Mouse (Mus musculus) spleen, adult 18-20 months (tissue): ENCODE measurements around the gene Creb3l2.
"Not testable (repeated sequence)": the region's sequence is repeated elsewhere in the genome, so short reads cannot be mapped to it uniquely, and the experiment has no call there.

Source experiments
- DNase-seq, 2 experiments: peaks; one replicate each; pipeline ENCODE4 v3.0.0; 2022; ENCODE audit warnings: mixed read lengths in 2 of 2

The Creb3l2 gene

DNA sequence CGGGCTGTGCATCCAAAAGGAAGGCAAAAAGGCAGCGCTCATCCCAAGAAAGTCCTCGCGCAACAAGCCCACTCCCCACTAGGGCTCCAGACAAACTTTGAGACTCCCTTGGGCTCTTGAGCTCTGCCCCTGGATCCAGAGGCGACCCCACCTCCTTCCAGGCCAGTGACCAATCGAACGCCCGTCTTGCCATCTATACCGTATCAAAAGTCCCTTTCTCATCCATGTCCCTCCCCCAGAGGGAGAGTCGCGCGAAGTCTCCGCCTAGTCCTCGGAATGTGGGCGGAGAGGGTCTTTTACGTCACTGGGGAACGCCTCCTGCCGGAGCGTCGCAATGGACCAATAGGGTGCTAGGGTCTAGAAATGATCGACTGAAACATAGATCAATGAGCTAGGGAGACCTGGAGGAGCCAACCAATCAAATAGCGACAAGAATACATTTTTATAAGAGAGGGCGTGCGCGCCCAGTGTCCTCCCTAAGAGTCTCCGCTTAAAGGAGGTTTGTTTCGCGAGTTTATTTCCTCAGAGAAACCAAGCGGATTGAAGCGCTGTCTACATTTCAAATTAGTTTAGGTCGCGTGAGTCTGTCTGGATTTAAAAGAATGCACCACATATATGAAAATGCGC, at the start of gene Creb3l2:
Gene Creb3l2, minus strand, starts transcription at position 106 of the 627 bp plus-strand sequence.
- DNase-seq = peak; percentile 91 to 95

DNA sequence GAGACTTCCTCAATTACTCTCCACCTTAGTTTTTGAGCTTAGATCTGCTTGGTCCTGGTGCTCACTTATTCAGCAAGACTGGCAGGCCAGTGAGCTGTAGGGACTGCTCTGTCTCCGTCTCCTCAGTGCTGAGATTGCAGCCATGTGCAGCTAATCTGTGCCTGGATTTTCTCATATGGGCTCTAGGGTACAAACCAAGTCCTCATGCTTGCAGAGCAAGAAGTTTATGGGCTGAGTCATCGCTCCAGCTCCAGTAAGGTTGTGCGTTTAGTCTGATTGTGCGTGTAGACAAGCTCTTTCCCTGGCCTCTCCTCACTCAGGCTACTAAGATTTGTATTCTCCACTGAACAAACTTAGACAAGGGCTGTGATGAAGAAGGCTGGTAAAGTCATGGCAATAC, 44.6 kb upstream of the Creb3l2 start:
- DNase-seq = no peak

DNA sequence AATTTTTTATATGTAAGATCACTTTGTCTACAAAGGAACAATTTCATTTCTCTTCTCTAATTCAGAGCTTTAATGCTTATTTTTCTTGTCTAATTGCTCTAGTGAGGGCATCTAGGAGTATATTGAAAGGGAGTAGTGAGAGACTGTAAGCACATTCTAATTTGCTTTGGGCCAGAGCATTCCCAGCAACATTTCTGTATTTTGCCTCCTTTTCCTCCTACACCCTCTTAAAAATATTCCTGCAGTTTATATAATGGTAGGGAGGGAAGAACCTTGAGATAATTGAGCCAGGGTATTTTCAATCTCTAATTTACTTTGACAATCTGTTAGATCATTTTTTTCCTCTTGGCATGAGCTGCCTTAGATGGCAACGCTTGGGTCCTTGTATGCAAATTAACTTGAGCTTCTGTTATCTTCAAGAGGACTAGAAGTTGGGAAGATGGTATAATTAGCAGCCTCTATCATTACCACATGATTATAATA, 42.7 kb upstream of the Creb3l2 start:
- no peak for DNase-seq

DNA sequence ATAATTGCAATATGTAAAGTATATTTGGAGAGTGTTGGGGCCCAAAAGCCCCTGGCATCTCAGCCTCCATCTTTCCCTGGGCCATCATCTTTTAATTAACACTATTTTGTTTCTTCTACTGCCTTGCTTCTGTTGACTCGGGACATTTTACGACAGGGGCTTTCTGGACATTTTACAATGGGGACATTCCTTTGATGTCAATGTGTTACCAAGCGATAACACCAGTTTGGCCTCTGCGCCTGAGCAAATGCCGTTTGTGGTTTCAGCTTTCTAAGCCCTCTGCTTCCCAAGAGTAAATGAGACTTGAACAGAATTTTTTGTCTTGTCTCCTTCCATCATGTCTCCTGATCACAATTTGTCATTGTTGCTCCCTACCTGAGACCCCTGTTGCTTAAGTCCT, 41.3 kb upstream of the Creb3l2 start:
- no peak for DNase-seq

DNA sequence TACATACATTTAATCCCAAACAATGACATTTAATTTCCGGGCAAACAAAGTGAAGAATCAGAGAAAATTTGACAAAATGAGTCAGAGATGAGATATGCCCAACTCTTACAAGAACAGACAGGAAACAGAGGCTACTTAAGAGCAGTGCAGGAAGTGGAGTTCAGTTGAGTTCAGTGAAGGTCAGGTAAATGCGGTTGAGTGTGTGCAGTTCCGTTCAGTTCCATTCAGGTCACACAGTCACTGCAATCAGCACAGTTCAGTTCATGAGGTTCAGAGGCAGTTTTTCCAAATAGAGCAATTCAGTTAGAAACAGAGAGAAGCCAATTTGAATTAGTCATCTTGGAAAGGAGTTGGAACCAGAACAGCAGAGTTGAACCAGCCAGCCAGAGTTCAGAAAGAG, 39.2 kb upstream of the Creb3l2 start:
- DNase-seq = no peak

DNA sequence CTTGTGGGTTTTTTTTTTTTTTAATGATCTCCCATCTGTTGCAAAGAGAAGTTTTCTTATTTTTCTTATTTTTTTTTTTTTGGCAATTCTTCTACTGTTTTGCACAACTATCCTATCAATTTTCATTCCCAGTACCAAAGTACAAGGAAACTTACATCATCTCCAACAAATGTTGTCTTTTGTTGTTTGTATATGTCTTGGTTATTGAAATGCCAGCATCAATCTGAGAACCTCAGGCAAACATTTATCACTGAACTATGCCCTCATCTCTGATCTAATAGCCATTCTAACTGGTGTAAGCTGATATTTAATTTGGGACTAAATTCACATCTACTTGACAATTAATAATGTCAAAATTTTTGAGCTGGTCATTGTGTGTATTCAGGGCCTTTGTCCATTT, 38.1 kb upstream of the Creb3l2 start:
- DNase-seq = no peak

DNA sequence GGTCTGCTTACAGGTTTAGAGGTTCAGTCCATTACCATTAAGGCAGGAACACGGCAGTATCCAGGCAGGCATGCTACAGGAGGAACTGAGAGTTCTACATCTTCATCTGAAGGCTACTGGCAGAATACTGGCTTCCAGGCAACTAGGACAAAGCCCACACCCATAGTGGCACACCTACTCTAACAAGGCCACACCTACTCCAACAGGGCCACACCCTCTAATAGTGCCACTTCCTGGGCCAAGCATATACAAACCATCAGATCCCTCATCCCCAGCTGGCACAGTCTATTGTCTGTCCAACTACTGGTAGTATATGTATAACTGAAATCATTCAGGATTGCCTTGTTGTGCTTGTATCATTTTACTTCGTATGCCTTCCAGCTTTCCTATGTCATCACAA, 36.5 kb upstream of the Creb3l2 start:
- no peak for DNase-seq

DNA sequence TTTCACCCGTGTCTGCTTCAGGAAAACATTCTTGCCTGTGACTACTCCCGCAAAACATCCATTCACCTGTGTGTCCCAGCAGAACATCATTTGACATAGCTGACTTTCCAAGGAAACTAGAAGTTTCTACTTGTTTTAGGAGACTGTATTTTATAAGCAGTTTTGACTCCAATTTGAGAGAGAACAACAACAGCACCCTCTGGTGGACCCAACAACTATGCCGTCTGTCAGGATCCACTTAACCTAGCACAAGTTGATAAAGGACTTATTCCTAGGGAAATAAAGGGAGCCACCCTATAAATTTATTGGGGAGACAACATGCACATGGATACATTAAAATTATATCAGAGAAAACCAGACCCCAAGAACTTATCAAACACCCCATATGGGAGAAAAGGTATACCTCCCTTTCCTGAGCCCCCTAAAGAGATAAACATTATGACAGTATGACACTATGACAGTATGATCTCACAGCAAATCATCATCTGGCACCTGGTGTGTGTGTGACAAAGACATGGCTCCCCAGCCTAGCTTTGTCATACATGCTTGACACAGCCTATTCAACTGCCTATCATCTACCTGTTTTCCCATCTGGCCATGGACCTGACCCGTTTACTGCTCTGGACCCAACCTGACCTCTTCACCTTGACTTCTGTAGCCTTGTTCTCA, 31.9 kb upstream of the Creb3l2 start:
- peak in 1 of 2 experiments; percentile 9 for DNase-seq

DNA sequence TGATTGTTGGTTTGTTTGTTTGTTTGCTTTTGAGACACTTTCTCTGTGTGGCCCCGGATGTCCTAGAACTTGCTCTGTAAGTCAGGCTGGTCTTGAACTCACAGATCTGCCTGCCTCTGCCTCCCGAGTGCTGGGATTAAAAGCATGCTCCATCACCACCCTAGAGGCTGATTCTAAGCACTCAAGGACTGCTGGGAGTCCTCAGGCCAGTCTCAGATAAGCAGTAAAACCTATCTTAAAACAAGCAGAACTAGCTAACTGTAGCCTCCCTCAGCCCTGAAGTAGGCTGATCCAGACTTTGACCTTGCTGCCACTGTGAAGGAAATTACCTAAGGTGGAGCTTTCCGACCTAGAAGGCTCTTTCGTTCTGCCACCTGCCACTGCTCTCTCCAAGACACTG, 28.3 kb upstream of the Creb3l2 start:
- DNase-seq = no peak

DNA sequence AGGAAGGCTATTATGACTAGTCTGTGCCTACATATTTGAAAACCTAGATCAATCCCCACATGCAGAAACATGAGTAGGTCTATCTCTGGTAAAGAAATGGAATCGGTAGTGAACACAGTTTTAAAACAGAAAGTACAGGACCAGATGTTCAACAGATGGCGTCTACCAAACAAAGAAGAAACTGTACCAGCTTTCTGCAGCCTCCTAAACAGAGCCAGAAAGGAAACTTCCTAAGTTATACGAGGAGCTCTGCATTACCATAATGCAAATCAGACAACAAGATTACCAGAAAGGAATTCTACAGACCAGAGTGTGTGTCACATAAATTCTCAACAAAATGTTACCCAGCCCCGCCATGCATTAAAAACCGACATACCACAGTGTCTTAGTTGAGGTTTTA, 23.9 kb upstream of the Creb3l2 start:
- DNase-seq = no peak

DNA sequence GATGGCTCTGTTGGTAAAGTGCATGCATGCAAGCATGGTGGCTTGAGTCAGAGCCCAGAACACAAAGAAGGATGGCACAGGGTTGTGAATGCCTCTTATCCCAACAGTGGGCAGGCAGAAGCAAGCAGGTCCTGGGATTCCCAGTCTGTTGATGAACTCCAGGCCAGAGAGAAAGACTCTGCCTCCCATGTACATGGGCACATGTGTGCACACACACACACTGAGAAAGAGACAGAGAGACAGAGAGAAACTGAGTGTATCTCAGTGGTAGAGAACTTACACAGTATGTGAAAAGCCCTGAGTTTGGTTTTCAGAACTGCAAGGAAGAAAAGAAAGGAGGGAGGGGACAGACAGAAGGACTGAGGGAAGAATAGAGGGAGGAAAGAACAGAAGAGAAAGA, 23.4 kb upstream of the Creb3l2 start:
- DNase-seq = no peak

DNA sequence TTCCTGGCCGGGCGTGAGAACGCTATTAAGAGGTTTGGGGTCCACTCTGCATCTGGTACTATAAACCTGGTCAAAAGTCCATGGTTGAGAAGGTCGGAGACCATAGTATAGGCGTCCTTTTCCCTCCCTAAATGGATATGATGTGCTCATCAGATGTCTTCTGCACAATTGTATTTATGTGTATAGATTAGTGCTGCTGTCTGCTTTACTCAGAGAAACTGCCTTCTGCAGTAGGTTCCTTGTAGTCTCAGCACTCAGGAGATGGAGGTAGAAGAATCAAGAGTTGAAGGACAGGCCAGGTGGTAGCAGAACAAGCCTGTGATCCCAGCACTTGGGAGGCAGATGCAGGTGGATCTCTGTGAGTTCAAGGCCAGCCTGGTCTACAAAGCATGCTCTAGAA, 22.6 kb upstream of the Creb3l2 start:
- no peak for DNase-seq

DNA sequence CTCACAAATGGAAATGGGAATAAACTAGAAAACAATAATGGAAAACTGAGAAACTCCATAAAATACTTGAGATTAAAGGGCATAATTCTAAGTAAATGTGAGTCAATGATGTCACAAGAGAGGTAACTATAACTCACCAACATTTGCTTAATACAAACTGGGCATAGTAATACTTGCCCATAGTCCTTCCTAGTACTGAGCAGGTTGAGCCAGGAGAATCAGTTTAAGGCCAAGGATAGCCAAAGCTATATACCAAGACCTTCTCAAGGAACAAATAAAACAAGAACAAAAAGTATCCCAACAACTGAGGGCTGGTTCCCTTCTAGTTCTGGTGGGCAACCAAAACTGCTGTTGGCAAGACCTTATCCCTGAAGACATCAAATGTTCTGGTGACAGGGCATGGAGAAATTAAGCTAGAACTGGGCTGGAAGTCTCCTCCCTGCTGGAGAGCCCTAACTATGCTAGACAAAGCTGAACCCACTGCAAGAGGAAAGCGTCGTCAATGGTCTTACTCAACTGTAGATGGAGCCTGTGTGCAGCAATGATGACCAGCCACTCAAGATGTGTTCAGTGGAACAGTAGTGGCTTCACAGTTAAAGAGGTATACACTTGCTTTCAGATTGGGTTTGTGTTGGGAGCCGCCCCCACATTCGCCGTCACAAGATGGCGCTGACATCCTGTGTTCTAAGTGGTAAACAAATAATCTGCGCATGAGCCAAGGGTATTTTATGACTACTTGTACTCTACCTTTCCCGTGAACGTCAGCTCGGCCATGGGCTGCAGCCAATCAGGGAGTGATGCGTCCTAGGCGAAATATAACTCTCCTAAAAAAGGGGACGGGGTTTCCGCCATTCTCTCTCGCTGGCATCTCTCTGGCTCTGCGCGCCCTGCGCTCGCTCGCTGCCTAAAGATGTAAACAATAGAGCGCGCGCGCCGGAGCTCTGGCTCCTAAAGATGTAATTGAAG, 21.9 kb upstream of the Creb3l2 start:
- DNase-seq = peak; percentile 30 to 52

DNA sequence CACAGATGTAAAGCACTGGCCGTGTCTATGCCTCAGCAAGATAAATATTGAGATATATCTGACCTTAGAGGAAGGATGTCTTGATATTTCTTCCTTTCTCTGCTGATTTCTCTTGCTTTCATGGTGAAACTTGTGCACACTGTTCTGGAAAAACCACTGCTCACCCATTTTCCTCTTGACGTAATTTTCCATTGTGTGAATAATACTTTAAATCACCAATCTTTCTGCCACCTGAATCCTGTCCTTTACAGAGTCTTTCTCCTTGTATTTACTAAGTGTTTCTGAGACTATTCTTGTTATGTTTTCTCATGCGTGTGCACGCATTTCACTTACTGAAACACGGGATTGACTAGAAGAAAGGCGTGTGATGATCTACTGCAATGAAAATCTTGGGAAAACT, 18.7 kb upstream of the Creb3l2 start:
- DNase-seq = no peak

DNA sequence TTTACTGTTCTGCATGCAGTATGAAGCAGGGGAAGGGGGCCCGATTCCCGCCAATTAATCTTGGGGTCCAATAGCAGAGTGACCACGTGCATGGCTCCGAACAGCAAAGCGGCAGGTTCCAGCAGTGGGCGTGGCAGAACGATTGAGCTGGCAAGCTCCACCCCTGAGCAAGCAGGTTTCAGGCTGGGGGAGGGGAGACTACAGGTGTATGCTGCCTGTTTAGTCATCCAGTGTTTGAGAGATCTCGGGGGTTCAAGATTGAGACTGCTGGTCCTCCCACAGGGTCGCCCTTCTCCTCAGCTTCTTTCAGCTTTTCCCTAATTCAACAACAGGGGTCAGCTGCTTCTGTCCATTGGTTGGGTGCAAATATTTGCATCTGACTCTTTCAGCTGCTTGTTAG, 17.7 kb upstream of the Creb3l2 start:
- DNase-seq = not testable (repeated sequence)

DNA sequence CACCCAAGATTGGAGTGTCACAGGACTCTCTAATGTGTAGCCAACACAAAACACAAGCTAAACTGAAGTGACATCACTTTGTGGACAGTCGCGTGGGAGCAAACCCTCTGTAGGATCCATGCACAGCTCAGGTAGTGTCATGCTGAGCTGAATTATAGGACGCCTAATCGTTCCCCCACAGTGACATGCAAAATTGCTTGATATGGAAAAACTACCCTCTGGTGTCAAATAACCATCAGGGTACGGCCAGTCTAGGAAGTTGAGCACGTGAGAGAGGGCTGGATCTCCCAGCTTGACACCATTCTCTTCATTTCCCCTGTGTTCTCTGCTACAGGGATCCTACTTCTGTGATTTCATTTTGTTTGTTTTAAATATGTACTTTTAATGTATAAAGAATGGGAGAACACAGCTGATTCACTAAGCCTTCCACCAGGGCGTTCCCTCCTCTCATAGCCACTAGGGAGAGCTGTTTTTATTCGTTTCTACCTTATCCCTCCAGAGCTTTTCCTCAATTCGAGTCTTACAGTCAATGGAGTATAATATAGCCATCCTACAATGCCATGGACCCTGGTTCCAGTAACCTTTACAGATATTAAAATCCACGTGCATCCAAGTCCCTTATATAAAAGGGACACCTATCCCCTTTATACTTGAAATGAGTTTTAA, 16.2 kb upstream of the Creb3l2 start:
- DNase-seq = no peak

DNA sequence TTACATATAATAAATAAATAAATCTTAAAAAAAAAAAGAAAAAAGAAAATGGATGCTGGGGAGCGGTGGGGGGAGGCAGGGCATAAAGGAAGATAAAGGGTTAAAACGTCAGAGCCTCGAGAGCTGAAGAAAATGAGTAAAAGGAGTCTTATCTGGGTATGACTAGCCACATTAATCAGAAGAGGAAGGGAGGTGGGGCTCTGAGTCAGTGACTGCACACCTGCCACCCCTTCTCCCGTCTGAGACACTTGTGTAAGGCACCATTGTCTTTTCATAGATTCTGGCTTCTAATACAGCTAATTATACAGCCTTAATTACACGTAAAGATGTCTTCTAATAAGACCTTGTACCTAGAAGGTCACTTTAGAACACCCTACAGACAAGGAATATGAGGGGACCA, 13.6 kb upstream of the Creb3l2 start:
- no peak for DNase-seq

DNA sequence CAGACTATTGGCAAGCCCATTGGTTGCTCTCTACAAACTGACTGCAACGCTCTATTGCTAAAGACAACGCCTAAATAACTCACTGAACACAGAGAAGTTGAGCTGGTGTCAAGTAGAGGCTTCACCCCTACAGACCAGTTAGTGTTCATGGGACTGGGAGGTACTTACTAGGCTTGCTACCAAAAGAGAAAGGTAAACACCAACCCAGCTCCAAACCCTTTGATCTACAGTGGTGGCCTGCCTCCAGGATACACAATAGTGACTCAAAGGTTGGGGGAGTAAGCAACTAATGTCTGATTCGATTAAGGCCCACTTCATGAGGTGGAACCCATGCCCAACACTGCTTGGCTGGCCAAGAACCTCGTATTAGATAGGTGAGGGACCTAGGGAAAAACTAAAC, 11.1 kb upstream of the Creb3l2 start:
- no peak for DNase-seq

DNA sequence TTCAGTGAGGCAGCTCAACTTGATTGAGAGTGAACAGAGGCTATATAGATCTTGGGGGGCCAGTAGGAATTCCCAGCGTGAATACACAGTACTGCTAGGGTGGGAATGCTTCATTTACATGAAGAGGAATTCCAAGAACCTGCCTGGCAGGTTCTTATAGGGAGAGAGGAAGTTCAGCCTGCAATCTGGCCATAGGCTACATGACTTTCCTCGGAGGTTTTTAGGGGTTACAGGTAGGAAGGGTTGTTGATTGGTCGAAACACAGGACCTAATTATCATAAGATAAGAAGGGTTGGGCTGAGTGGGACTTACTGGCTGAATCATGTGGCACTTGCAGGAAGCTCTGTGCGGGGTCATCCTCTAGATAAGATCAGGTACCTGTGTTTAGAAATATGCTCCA, 9.7 kb upstream of the Creb3l2 start:
- no peak for DNase-seq

DNA sequence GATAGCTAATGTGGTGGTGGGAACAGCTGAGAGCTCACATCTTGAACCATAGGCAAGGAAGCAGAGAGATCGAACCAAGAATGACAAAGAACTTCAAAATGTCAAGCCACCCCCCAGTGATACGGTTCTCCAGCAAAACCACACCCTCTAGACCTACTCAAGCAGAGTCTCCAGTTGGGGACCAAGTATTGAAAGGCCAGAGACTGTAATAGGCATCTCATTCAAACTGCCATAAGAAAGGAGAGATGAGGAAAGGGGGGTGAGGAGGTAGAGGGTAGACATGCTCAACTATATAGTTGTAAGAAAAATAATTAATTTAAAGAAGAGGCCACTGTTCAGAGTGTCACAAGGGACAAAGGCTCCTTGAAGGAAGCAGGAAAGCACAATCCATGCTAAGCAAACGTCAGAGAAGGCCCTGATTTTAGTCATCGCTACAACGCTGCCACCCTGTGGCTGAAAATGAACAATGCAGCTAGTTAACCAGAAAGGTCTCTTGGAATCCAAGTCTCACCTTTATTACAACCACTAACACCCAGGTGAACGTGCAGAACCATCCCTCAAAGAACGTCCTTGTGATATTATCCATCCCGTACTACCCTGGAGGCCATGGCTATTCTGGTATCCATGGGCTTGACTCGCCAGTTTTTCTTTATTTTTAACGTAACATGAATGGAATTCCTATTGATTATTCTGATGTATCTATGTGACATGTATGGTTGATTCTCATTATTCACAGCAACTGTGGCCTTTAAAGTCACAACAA, 5.9 kb upstream of the Creb3l2 start:
- DNase-seq = peak; percentile 32 to 71

DNA sequence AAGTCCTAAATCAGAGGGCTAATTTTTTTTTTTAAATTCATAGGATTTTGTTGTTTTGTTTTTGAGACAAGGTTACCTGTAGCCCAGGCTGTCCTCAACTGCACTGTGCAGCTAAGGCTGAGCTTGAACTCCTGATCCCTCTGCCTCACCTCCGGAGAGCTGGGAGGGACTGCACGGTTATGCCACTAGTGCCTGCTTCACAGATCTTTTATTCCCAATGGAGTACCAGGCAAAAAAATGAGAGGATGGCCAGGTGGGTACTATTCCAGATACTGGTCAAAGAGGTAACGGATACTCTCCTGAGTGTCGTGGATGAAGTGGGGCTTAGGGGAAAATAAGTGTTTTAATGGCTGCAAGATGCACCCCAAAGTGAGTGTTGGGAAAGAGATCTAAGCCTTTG, 835 bp upstream of the Creb3l2 start:
- no peak for DNase-seq
